Mouse (Mus musculus) G1E (cell line): ENCODE measurements around the gene Tmod1. TPM values are rescaled to one million over a fixed set of nuclear protein-coding genes. Genes with fewer than 3 reads are reported as not detected.

ENCODE experiments used
- ATAC-seq: 2 replicates; pipeline ENCODE4 v1.8.0; 2016; ENCODE audit warnings: mild to moderate bottlenecking; ENCODE audit not compliant: insufficient number of reproducible peaks, poor library complexity, low FRiP score, severe bottlenecking; ENCODE audit errors: extremely low read depth
- DNase-seq: peaks from one replicate; pipeline ENCODE4 v3.0.0; 2012; ENCODE audit warnings: low spot score
- H3K27me3 ChIP-seq: 2 replicates; pipeline ENCODE4 v1.6.1; 2012; ENCODE audit warnings: mild to moderate bottlenecking, low read length, inconsistent platforms; ENCODE audit not compliant: insufficient read depth
- H3K36me3 ChIP-seq: replicated peaks from 2 replicates; pipeline ENCODE3; 2012; ENCODE audit warnings: mild to moderate bottlenecking, inconsistent platforms
- H3K4me1 ChIP-seq: 2 replicates; pipeline ENCODE4 v1.6.1; 2012; ENCODE audit warnings: low read depth, low read length, inconsistent platforms, mixed read lengths; ENCODE audit not compliant: insufficient read depth
- H3K4me3 ChIP-seq: 2 replicates; pipeline ENCODE4 v1.5.1; 2012; ENCODE audit warnings: low read depth, mild to moderate bottlenecking, inconsistent platforms, low read length, moderate library complexity, mixed read lengths
- H3K9me3 ChIP-seq: replicated peaks from 2 replicates; pipeline ENCODE4 v1.6.1; 2012; ENCODE audit warnings: inconsistent platforms
- CTCF ChIP-seq: IDR thresholded peaks from 2 replicates; pipeline ENCODE4 v1.5.1; 2012; ENCODE audit warnings: low read depth, low read length, inconsistent platforms, mixed read lengths
- GATA1 ChIP-seq: IDR thresholded peaks from 2 replicates; pipeline ENCODE4 v1.6.1; 2012; ENCODE audit warnings: borderline replicate concordance, low read length, inconsistent platforms, mixed read lengths
- GATA2 ChIP-seq: IDR thresholded peaks from 2 replicates; pipeline ENCODE4 v1.6.1; 2012; ENCODE audit warnings: low read depth, low read length, inconsistent platforms, borderline replicate concordance
- POLR2AphosphoS5 ChIP-seq: IDR thresholded peaks from 2 replicates; pipeline ENCODE4 v1.6.1; 2012; ENCODE audit warnings: low read depth, low read length, inconsistent platforms; ENCODE audit not compliant: insufficient replicate concordance
- TAL1 ChIP-seq: conservative IDR thresholded peaks from 2 replicates; pipeline ENCODE4 v1.6.1; 2012; ENCODE audit warnings: low read depth, low read length, inconsistent platforms, mixed read lengths
- polyA plus RNA-seq: library from polyadenylated mRNA; stranded (reverse); fragments of >175 nt; gene quantifications from 2 replicates; pipeline ENCODE4 v1.2.3, GENCODE M21; 2012
- total RNA-seq, 2 experiments: library from RNA; stranded (forward) in 1 of 2; stranded (reverse) in 1 of 2; fragments of 200-1000 nt in 1 of 2; fragments of >200 nt in 1 of 2; fragmentation: Nextera tagmentation in 1 of 2; gene quantifications; 2 replicates each; pipeline ENCODE4 v1.2.3; 2014 to 2017

The Tmod1 gene
- total and polyA plus RNA-seq, 3 experiments = 0.64 to 14.6 (median 1.1) TPM

DNA sequence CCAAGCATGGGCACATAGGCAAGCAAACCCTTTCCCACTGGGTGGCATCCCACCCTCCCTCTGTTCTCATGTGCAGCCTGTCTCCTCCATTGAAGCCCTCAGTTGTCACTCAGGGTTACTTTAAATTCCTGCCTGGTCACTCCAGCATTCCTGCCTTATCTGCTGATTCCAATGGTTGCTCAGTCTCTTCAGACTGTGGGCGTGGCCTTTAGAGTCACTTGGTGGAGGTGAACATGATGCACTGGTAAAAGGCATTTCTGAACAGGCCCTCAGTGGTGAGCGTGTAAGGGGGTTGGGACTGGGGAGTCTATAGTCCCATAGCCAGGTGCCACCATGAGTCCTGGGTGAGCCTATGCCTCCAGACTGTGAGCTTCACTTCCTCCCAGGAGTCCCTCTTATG lies 5.5 kb upstream of the Tmod1 start:
- no peak for ATAC-seq
- no peak for DNase-seq
- H3K9me3 ChIP-seq = peaks cover 6% of the 10 kb centered on the region; the same call in 1 of the 2 replicates
- H3K36me3 ChIP-seq = no peaks in the 10 kb centered on the region
- peaks cover 45% of the 10 kb centered on the region for H3K27me3 ChIP-seq
- TF ChIP-seq GATA2 = no peak
- H3K4me1 ChIP-seq = no peaks in the 10 kb centered on the region; the same call in 1 of the 2 replicates
- no peak overlapping the region for H3K4me3 ChIP-seq

DNA sequence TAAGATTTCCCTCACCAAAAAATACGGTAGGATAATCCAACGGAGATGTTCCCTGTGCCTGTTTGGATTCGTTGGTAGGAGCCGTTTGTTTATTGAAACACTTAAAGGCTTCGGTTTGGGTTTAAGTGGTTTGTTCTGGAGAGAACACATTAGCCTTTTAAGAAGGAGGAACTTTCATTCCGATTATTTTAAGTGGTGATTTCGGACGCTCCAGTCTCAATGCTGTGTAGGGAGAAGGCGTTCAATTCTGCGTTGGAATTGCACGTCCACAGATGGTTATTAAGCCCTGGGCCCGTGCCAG lies 194 bp upstream of the Tmod1 start:
- Histone ChIP-seq H3K4me1 (peaks cover 49% of the 10 kb centered on the region), H3K36me3 (no peaks in the 10 kb centered on the region), H3K9me3 (no peaks in the 10 kb centered on the region), H3K4me3 (peak overlapping the region; percentile 73), H3K27me3 (peaks cover 44% of the 10 kb centered on the region)
- TF ChIP-seq POLR2AphosphoS5 = no peak
- TF ChIP-seq GATA2 = no peak
- no peak for TF ChIP-seq CTCF
- TF ChIP-seq TAL1 = no peak
- no peak for TF ChIP-seq GATA1
- DNase-seq = no peak
- ATAC-seq = no peak

DNA sequence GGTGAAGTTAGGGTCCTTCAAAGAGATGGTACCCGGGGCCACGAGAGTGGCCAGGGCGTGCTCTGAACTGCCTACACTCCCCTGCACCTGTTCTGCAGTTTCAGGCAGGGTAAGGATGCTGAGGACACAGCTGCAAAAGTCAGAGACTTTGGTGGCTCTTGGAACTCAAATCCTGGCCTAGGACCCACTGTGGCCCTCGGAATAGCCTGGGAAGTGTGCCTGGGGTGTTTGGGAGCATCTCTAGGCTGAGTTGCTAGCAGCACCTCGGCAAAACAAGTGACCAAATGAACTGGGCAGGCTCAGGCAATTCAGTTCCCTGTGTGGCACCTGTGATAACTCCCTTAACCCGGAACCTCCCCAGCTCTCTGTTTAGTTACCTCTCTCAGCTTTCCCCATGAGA lies 1.2 kb downstream of the Tmod1 start:
- TF ChIP-seq GATA2 (no peak), CTCF (no peak), POLR2AphosphoS5 (no peak), GATA1 (no peak), TAL1 (no peak)
- Histone ChIP-seq H3K27me3 (peaks cover 40% of the 10 kb centered on the region), H3K4me3 (peak overlapping the region; percentile 73; the same call in 1 of the 2 replicates), H3K36me3 (no peaks in the 10 kb centered on the region), H3K4me1 (peaks cover 52% of the 10 kb centered on the region), H3K9me3 (no peaks in the 10 kb centered on the region)
- peak; percentile 3 for DNase-seq
- ATAC-seq = no peak

DNA sequence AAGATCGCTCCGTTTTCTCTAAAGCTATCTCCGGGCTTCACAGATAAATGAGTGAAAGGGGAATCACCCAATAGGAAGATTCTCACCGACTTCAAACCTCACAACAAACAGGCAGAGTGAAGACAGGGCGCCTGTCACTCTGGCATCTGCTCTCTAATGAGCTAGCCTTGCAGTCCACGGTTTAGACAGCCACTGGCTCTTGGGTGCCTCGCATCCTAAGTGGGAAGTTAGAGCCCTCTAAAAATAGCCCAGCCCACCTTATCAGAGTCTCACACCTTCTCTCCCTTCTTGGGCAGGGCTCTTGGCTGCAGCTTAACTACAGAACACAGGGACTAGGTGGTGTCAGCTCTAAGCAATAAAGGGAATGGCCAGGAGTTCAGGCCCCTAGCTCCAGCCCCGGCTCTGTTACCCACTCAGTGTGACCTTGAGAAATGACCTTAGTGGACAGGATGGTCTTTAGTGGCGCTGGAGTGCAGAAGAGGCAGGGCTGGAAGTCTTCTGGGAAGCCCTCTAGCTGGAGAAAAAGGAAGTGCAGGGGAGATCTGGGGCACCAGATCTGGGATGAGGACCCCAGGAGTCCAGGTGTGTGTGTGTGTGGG lies 2.0 kb downstream of the Tmod1 start:
- TF ChIP-seq POLR2AphosphoS5 (no peak), TAL1 (peak; percentile 86), CTCF (0 out of 2 replicates have a peak, but pooled peaks have one; percentile 7), GATA1 (no peak), GATA2 (no peak)
- peaks cover 52% of the 10 kb centered on the region for H3K4me1 ChIP-seq
- no peaks in the 10 kb centered on the region for H3K9me3 ChIP-seq
- peaks cover 36% of the 10 kb centered on the region for H3K27me3 ChIP-seq
- ATAC-seq (peak; percentile 87), DNase-seq (peak; percentile 70)
- H3K36me3 ChIP-seq = no peaks in the 10 kb centered on the region
- H3K4me3 ChIP-seq = peak overlapping the region; percentile 73; the same call in 1 of the 2 replicates

DNA sequence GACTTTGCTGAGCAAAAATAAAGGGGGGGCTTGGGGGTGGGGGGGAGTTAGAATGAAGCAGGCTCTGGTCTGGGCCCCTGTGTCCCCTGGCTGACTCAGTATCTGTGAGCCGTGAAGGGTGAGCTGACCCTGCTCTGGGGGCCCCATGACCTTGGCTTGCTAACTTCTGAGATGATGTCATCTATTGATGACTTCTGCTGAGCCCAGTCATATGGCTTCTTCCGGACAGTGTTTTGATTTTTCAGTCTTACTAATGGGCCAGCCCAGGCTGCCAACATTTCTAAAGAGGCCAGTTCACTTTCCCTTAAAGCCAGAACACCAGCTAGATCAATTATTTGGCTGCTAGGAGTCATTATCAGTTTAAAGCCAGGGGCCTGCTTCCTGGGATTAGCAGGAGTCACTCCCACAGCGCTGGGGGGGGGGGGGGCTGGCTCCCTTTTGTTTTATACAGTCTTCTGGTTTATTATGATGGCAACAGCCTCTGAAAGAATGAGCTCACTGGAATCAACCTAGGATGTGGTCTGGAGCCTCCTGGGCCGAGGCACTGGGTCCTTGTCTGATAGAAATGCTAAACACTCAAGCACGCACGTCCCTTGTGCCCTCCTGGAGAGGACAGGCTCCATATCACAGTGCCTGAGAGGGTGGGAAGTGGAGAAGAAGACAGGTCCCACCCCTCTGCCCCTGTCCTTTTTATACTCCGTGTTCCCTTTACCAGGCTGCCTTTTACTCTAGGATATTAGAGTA lies 3.2 kb downstream of the Tmod1 start:
- Histone ChIP-seq H3K4me3 (peak overlapping the region; percentile 73; the same call in 1 of the 2 replicates), H3K4me1 (peaks cover 52% of the 10 kb centered on the region), H3K9me3 (no peaks in the 10 kb centered on the region), H3K36me3 (no peaks in the 10 kb centered on the region), H3K27me3 (peaks cover 30% of the 10 kb centered on the region)
- TF ChIP-seq GATA2 (no peak), CTCF (no peak), POLR2AphosphoS5 (no peak), TAL1 (no peak), GATA1 (no peak)
- ATAC-seq (no peak), DNase-seq (no peak)

DNA sequence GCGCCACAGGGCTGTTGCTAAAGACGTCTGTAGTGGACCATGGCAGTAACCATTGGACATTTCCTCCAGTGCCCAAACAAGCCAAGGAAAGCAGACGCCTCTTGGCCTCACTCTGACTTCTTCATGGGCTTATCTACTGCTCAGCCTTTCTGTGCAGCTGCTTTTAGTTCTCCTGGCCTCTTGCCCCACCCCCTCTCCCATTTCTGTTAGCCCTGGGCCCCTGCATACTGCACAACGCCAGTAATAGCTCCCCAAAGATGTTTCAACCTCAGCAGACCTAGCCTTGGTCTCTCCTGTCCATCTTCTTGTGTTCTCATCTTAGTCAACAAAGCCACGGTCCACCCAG lies 3.7 kb downstream of the Tmod1 start:
- TF ChIP-seq POLR2AphosphoS5 (no peak), GATA1 (no peak), GATA2 (no peak), TAL1 (no peak), CTCF (no peak)
- peak overlapping the region; percentile 54; the same call in 1 of the 2 replicates for H3K4me3 ChIP-seq
- H3K9me3 ChIP-seq = no peaks in the 10 kb centered on the region
- peak; percentile 11 for DNase-seq
- peaks cover 28% of the 10 kb centered on the region for H3K27me3 ChIP-seq
- 0 out of 2 replicates have a peak, but pooled peaks have one; percentile 24 for ATAC-seq
- no peaks in the 10 kb centered on the region for H3K36me3 ChIP-seq
- H3K4me1 ChIP-seq = peaks cover 52% of the 10 kb centered on the region
